Mouse (Mus musculus): ENCODE measurements around the gene Pum2. TPM values are rescaled to one million over a fixed set of nuclear protein-coding genes. Genes with fewer than 3 reads are reported as not detected.
A peak's percentile ranks its signal among the peaks of the same experiment; 100 is the strongest.

Gene Pum2
- polyA plus RNA-seq, 1 experiment from 2014 or later = 80.1 TPM

DNA sequence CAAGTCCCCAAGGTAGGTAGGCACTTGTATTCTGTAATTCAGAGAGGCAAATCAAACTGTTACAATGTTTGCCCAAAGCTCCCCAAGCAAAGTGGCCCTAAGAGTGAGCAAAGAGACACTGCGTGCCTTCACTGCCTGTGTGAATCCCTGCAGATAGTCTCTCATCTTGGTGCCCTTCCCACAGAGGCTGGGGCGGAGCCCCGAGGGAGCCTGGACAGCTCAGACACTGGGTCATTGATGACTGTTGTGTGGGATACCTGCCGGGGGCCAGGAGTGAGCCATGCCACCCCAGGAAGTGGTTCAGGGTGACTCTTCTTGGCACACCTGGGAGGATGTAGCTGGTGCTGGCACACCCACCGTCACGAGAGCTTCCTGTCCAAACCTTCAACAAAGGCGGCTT is 87.1 kb downstream of the Pum2 start:
- 80% methylated on average over 7 of the region's 7 CpGs for WGBS (ENCODE audit: missing documents)
- Histone ChIP-seq H3K27ac (no peak overlapping the region), H3K4me3 (ENCODE audit: inconsistent target) (no peak overlapping the region), H3K36me3 (ENCODE audit: inconsistent target) (no peaks in the 10 kb centered on the region), H3K79me2 (ENCODE audit: inconsistent target) (no peaks in the 10 kb centered on the region)

DNA sequence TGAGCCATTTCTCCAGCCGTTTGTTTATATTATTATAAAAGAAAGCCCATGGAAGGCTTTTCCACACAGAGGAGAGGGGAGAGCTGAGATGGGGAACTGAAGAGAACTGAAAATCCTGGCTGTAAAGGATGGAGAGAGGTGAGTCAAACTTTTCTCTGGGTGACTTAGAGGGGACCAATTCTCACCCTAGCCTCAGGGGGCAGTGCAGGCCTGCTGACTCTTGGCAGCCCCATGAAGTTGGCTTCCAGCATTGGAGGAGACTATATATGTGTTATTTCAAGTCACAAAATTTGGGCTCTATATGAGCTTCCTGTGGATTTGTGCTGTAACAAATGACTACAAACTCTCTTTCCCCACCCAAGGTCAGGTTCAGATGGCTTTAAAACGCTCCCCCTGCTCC is 88.7 kb downstream of the Pum2 start:
- Histone ChIP-seq H3K4me3 (ENCODE audit: inconsistent target) (no peak overlapping the region), H3K36me3 (ENCODE audit: inconsistent target) (no peaks in the 10 kb centered on the region), H3K27ac (no peak overlapping the region), H3K79me2 (ENCODE audit: inconsistent target) (no peaks in the 10 kb centered on the region)
- 100% methylated on average over 2 of the region's 2 CpGs for WGBS (ENCODE audit: missing documents)

DNA sequence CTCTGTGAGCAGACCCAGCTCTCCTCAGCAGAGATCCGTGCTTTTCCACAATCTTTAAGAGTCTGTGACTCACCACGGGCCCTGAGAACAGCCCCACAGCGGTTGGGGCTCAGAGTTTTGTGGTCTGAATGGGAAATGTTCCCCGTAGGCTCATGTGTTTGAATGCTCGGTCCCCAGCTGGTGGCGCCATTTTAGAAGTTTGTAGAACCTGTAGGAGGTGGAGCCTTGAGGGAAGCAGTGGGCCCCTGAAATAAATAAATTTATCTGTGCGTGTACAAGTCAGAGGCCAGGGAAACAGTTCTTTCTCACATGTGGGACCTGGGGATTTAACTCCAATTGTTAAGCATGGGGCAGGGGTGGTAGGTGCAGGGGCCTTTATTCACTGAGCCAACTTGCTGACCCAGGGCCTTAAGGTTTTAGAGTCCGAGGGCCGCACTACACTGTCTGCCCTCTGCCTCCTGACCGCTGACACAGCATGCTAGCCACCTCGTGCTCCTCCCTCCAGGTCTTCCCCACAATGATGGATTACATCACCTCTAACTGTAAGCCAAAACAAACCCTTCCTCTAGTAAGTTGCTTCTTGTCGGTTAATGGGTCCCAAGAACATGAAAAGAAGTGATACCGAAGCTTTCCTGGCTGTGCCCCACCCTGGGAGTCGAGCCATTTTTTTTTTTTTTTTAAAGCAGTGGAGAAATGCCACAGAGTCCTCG is 90.4 kb downstream of the Pum2 start:
- Histone ChIP-seq H3K4me3 (ENCODE audit: inconsistent target) (no peak overlapping the region), H3K79me2 (ENCODE audit: inconsistent target) (no peaks in the 10 kb centered on the region), H3K36me3 (ENCODE audit: inconsistent target) (no peaks in the 10 kb centered on the region), H3K27ac (no peak overlapping the region)
- WGBS (ENCODE audit: missing documents) = 83% methylated on average over 15 of the region's 15 CpGs

DNA sequence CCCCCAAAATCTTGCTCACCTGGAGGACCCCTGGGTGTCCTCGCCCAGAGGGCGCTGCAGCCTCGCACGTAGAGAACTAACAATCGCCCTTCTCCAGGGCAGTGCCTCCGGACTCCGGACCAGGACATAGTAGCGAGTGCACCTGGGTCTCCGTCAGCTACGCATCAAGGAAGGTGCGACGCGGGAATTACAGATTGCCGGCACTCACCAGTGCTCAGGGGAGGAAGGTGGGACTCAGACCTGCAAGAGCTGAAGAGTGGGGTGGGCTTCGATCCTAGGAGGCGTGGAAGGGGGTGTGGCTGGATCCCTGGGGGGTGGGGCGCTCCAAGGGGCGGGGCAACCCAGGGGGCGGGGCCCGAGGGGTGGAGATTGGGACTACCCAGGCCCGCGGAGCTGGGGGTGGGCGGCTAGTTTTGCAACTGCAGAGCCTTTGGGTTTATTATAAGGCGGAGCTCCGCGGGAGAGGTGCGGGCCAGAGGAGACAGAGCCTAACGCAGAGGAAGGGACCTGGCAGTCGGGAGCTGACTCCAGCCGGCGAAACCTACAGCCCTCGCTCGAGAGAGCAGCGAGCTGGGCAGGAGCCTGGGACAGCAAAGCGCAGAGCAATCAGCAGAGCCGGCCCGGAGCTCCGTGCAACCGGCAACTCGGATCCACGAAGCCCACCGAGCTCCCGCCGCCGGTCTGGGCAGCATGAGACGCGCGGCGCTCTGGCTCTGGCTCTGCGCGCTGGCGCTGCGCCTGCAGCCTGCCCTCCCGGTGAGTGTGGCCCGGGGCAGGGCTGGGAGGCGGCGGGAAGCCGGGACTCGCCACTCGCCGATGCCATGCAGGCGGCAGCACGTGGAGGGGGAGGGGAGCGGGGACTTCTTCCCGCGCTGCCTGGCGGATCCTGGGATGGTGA is 97.3 kb downstream of the Pum2 start, which contains the start of gene Sdc1:
TSS of gene Sdc1 (plus strand) at position 378 of the 898 bp plus-strand sequence.
- Histone ChIP-seq H3K27ac (no peak within 1 kb of the TSS), H3K4me3 (ENCODE audit: inconsistent target) (peak within 1 kb of the TSS; percentile 23), H3K79me2 (ENCODE audit: inconsistent target) (no peaks in the 10 kb centered on the region), H3K36me3 (ENCODE audit: inconsistent target) (no peaks in the 10 kb centered on the region)
- 2% methylated on average over 65 of the region's 67 CpGs for WGBS (ENCODE audit: missing documents)

DNA sequence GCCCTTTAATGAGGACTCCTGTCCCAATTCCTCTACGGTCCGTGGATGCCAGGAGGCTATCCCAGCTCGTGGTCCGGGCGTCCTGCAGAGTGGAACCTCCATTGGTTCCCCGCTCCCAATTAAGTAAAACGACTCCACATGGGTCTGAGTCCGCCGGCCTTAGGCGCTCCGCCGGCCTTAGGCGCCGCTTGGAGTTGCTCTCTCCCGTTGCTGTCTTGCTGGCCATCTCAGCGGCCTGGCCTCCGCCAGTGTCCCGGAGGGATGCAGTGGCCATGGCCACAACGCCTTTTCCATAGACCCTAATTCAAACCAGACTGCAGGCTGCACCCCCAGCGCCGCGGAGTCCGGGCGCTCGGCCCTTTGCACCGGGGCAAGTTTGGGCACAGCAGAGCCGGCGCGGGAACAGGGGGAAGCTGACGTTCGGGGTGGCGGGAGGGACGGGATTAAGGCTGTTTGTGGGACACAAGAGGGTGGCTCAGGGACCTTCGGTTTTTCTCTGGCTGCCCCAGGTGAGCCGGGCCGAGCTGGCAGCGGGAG is 98.0 kb downstream of the Pum2 start:
- Histone ChIP-seq H3K36me3 (ENCODE audit: inconsistent target) (no peaks in the 10 kb centered on the region), H3K79me2 (ENCODE audit: inconsistent target) (no peaks in the 10 kb centered on the region), H3K27ac (no peak overlapping the region), H3K4me3 (ENCODE audit: inconsistent target) (peak overlapping the region; percentile 23)
- under 1% methylated on average over 37 of the region's 37 CpGs for WGBS (ENCODE audit: missing documents)

DNA sequence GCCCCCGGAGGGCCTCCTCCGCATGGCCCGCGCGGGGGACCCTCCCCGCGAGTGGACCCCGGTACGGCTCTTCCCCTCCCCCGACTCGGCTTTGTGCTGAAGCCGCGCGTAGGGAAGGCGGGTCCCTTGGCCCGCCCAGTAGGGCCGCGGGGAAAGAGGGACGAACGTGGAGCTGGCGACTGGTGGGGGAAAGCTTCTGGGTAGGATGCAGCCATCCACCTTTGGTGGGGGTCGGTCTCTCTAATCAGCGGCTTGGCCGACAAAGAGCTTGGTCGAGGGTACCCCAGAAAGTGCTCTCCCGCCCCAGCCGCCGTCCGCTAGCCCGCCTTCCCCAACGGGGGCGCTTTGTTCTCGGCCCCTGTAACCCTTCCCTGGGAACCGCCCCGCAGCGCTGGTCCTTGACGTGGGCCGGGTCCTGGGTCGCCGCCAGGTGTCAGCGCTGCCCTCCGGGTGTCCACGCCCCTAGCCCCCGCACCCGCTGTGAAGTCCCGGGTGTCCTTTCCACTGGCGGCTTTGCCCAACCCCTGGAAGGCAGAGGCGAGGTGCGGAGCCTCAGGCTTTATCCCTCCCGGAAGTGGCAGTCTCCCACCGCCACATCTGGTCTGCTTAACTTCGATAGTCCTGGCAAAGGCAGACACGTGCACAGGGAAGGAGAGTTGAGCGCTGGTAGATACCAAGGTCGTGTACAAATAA is 98.7 kb downstream of the Pum2 start:
- no peaks in the 10 kb centered on the region for H3K36me3 ChIP-seq (ENCODE audit: inconsistent target)
- peak overlapping the region; percentile 23 for H3K4me3 ChIP-seq (ENCODE audit: inconsistent target)
- no peaks in the 10 kb centered on the region for H3K79me2 ChIP-seq (ENCODE audit: inconsistent target)
- H3K27ac ChIP-seq = no peak overlapping the region
- WGBS (ENCODE audit: missing documents) = 2% methylated on average over 54 of the region's 55 CpGs

DNA sequence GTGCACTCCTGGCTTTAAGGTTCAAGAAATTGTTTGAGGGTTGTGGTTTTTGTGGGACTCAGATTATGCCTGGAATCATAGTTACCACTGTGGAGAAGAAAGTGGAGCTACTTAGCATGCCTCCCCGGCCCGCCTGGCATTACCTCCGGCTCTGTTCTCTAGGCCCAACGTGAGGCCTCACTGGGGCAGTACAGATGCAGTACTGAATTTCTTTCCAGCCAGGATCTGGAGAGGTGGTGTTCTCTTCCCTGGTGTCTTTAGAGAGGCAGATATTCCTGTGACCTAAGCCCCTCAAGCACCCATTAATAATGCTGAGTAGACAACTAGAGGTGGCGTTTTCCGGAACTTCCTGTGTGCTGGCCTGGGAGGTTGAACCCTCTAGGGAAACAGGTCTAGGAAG is 99.4 kb downstream of the Pum2 start:
- Histone ChIP-seq H3K27ac (no peak overlapping the region), H3K4me3 (ENCODE audit: inconsistent target) (no peak overlapping the region), H3K79me2 (ENCODE audit: inconsistent target) (no peaks in the 10 kb centered on the region), H3K36me3 (ENCODE audit: inconsistent target) (no peaks in the 10 kb centered on the region)
- WGBS (ENCODE audit: missing documents) = 97% methylated on average over 6 of the region's 6 CpGs

DNA sequence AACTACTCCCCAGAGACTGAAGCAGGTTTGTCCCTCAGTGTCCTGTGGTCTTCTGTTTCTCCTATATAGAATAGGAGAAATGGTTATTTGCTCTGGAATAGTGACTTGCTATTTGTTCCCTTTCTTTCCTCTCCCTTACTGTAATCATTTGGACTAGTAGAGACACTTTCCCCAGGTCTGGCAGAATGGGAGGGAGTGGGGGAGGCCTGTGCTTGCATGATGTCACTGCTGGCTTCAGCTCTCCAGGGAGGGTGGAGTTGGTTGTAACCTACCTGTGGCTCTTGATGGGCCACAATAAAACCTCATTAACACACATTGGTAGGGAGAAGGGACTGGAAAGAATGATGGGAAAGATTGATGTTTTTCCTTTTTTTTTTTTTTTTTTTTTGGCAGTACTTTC is 100.2 kb downstream of the Pum2 start:
- Histone ChIP-seq H3K27ac (no peak overlapping the region), H3K79me2 (ENCODE audit: inconsistent target) (no peaks in the 10 kb centered on the region), H3K4me3 (ENCODE audit: inconsistent target) (no peak overlapping the region), H3K36me3 (ENCODE audit: inconsistent target) (no peaks in the 10 kb centered on the region)

DNA sequence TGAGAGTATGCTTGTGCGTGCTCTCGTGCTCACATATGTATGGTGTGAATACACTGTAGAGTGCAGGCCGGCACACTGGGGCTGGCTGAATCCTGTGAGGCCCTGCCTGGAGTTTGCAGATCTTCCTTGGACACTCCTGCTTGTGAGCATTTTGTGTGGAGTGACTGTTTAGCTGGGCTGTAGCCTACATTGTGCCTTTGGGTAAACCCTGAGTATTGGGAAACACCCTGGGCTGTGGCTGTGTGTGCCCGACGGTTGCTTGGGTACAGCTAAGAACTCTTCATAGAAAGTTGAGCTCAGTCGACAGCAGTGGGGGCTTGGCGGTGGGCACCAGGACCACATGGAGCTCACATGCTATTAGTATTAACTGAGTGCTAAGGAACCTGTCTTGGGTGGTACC is 102.3 kb downstream of the Pum2 start:
- 96% methylated on average over 3 of the region's 7 CpGs for WGBS (ENCODE audit: missing documents)
- H3K36me3 ChIP-seq (ENCODE audit: inconsistent target) = no peaks in the 10 kb centered on the region
- H3K4me3 ChIP-seq (ENCODE audit: inconsistent target) = no peak overlapping the region
- H3K27ac ChIP-seq = no peak overlapping the region
- H3K79me2 ChIP-seq (ENCODE audit: inconsistent target) = no peaks in the 10 kb centered on the region

DNA sequence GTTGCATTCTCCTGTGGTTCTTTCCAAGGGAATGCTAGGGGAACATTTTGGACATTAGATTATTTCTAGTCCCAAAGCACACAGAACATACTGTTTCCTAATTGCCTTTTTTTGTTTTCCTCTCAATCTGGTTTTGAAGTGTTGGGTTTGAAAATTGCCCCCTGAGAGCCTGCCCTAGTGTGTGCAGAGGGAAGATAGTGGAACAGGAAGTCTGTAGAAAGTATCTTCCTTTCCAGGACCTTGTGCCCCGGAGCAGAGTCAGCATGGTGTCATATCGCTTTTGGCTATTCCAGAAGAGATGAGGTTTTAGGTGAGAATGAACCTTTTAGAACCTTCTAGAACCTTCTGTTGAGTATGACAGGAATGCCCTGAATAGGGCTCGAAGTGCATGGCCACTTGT is 102.8 kb downstream of the Pum2 start:
- H3K79me2 ChIP-seq (ENCODE audit: inconsistent target) = no peaks in the 10 kb centered on the region
- H3K27ac ChIP-seq = no peak overlapping the region
- no peaks in the 10 kb centered on the region for H3K36me3 ChIP-seq (ENCODE audit: inconsistent target)
- H3K4me3 ChIP-seq (ENCODE audit: inconsistent target) = no peak overlapping the region
- WGBS (ENCODE audit: missing documents) = 68% methylated on average over 3 of the region's 3 CpGs

DNA sequence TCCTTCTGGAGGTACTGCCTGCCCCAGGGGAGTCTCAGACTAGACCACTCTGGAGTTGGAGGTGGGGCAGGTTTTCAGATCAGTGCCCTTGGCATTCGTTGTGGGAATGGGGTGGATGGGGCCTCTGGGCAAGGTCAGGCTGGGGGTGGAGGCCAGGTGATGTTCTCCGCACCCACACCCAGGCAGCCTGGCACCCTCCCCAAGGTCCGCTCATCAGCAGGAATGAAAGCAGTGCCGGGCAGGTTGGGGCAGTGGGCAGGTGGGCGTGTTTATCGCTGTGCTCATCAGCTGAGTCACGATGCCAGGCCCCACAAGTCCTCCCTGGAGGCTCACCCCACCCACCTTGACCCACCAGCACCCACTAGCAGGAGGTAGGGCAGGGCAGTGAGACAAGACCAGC is 104.2 kb downstream of the Pum2 start:
- Histone ChIP-seq H3K36me3 (ENCODE audit: inconsistent target) (no peaks in the 10 kb centered on the region), H3K4me3 (ENCODE audit: inconsistent target) (no peak overlapping the region), H3K79me2 (ENCODE audit: inconsistent target) (no peaks in the 10 kb centered on the region), H3K27ac (no peak overlapping the region)
- 91% methylated on average over 6 of the region's 7 CpGs for WGBS (ENCODE audit: missing documents)

DNA sequence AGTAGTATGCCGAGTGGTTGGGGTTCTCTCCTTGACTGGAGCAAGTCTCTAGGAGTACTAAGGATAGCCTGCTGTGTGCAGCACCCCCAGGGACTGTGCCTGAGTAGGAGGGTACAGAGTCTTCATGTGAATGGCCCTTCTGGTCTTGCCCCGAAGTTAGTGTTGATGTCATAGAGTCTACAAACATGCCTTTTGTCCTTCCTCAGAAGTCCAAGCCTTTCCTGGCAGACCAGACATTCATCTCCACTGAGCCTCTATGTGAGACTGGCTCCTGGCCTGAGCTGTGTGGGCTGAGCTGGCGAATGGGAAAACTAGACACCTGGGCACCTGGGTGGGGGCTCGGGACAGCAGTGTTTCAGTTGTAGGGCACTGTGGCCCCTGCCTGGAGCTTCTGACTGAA is 105.9 kb downstream of the Pum2 start:
- Histone ChIP-seq H3K79me2 (ENCODE audit: inconsistent target) (no peaks in the 10 kb centered on the region), H3K36me3 (ENCODE audit: inconsistent target) (no peaks in the 10 kb centered on the region), H3K27ac (no peak overlapping the region), H3K4me3 (ENCODE audit: inconsistent target) (no peak overlapping the region)
- WGBS (ENCODE audit: missing documents) = 85% methylated on average over 4 of the region's 4 CpGs

DNA sequence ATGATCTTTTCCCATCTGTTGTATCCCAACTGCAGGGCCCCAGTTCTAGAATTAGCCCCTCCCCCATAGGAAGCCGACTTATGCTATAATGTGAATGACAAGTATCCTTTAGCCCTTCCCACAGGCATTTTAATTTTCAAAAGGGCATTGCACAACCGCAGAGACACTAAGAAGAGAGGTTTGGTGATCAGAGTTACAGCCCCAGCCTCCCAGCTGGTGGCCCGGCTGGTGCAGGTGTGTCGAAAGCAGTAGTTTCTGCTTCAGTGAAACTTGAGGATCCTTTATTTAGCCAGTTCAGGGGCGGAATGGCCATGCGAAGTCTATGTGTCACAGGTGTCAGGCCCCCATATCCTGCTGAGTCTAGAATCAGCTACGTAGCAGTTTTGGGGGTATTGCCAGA is 107.2 kb downstream of the Pum2 start:
- no peak overlapping the region for H3K27ac ChIP-seq
- WGBS (ENCODE audit: missing documents) = 71% methylated on average over 7 of the region's 7 CpGs
- H3K79me2 ChIP-seq (ENCODE audit: inconsistent target) = no peaks in the 10 kb centered on the region
- H3K4me3 ChIP-seq (ENCODE audit: inconsistent target) = no peak overlapping the region
- H3K36me3 ChIP-seq (ENCODE audit: inconsistent target) = no peaks in the 10 kb centered on the region

DNA sequence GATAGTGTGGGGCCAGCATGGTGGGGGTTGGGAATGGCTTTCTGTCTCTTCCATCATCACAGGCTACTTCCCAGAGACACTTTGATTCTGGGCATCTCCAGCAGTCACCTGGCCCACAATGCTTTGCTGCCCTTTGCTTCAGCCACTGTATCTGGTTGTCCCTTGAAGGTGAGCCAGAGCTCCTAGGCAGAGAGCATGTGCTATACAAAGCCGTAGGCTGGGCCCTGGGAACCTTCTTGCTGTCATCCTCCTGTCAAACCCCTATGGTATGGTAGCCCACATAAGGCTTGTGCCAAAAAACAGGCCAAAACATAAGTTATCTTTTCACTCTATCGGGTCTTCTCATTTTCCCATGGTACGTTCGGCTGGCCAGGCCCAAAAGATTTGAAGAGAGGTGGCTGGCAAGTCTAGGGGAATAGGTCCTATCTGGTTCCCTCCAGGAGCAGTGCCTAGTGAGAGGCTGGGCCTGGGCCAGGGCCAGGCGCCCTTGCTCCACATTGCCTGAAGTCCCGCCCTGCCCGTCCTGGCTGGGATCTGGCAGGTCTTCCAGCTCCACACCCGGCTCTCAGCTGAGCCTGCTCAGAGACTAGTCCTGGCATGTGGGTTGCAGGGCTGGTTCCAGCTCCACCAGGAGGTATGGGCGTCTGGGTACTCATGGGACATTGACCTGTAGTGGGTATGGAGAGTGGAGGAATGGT is 107.9 kb downstream of the Pum2 start:
- Histone ChIP-seq H3K36me3 (ENCODE audit: inconsistent target) (no peaks in the 10 kb centered on the region), H3K79me2 (ENCODE audit: inconsistent target) (no peaks in the 10 kb centered on the region), H3K27ac (no peak overlapping the region), H3K4me3 (ENCODE audit: inconsistent target) (no peak overlapping the region)
- 93% methylated on average over 9 of the region's 9 CpGs for whole genome bisulfite sequencing (ENCODE audit: missing documents)

Data from macrophage (primary cell).